Mouse (Mus musculus) ES-E14 (cell line): ENCODE measurements around the gene Slc29a4. TPM values are rescaled to one million over a fixed set of nuclear protein-coding genes. Genes with fewer than 3 reads are reported as not detected.

Experiments
- DNase-seq: peaks from one replicate; pipeline ENCODE4 v3.0.0-alpha.2; 2013; ENCODE audit warnings: low read depth, low spot score
- H3K27ac ChIP-seq: 2 replicates; pipeline ENCODE4 v1.5.1; 2012; ENCODE audit warnings: low read depth, mild to moderate bottlenecking, low read length, moderate library complexity, mixed read lengths; ENCODE audit not compliant: poor library complexity, insufficient read depth, severe bottlenecking
- H3K36me3 ChIP-seq: 2 replicates; pipeline ENCODE4 v1.6.1; 2012; ENCODE audit warnings: mild to moderate bottlenecking, low read length, moderate library complexity, mixed read lengths; ENCODE audit not compliant: control insufficient read depth, poor library complexity, insufficient read depth, severe bottlenecking
- H3K4me1 ChIP-seq, 2 experiments: fragments of 150-350 bp in 1 of 2; sonication (generic) in 1 of 2; 2 replicates each; pipeline ENCODE4 v1.6.1; 2012; ENCODE audit warnings: low read length in 2 of 2, mild to moderate bottlenecking in 1 of 2, mixed read lengths in 1 of 2; ENCODE audit not compliant: control insufficient read depth in 2 of 2, insufficient read depth in 2 of 2, poor library complexity in 1 of 2
- H3K4me3 ChIP-seq, 2 experiments: fragments of 150-350 bp in 1 of 2; sonication (generic) in 1 of 2; 2 replicates each; pipeline ENCODE4 v1.5.1; 2012; ENCODE audit warnings: low read length in 2 of 2, low read depth in 1 of 2, mild to moderate bottlenecking in 1 of 2, mixed read lengths in 1 of 2; ENCODE audit not compliant: insufficient read depth in 1 of 2, poor library complexity in 1 of 2, severe bottlenecking in 1 of 2
- H3K9ac ChIP-seq: 2 replicates; pipeline ENCODE4 v1.6.1; 2012; ENCODE audit warnings: low read depth, mild to moderate bottlenecking, low read length, mixed read lengths; ENCODE audit not compliant: poor library complexity, insufficient read depth, severe bottlenecking
- H3K9me3 ChIP-seq: fragments of 150-350 bp; sonication (generic); 2 replicates; pipeline ENCODE4 v1.6.1; 2012; ENCODE audit warnings: low read depth, mild to moderate bottlenecking, low read length; ENCODE audit not compliant: control insufficient read depth, insufficient read depth
- CHD2 ChIP-seq: IDR thresholded peaks from 2 replicates; pipeline ENCODE4 v1.6.1; 2014; ENCODE audit warnings: mild to moderate bottlenecking, low read depth, low read length, inconsistent platforms
- HCFC1 ChIP-seq: IDR thresholded peaks from 2 replicates; pipeline ENCODE4 v1.6.1; 2012; ENCODE audit warnings: low read length, inconsistent platforms, borderline replicate concordance; ENCODE audit not compliant: insufficient read depth
- MAFK ChIP-seq: IDR thresholded peaks from 2 replicates; pipeline ENCODE4 v1.6.1; 2014; ENCODE audit warnings: mild to moderate bottlenecking, low read depth, low read length, inconsistent platforms; ENCODE audit not compliant: insufficient read depth
- ZC3H11A ChIP-seq: IDR thresholded peaks from 2 replicates; pipeline ENCODE4 v1.6.1; 2012; ENCODE audit warnings: low read depth, mild to moderate bottlenecking, inconsistent platforms, low read length, borderline replicate concordance
- ZNF384 ChIP-seq: IDR thresholded peaks from 2 replicates; pipeline ENCODE4 v1.6.1; 2012; ENCODE audit warnings: low read depth, low read length, inconsistent platforms
- in situ Hi-C, 2 experiments: fragments of 600-800 bp; cut with MboI; formaldehyde crosslinking; loops; one replicate each; pipeline ENCODE4 v1.15.1; 2025; ENCODE audit warnings: low sequenced_read_pairs in 2 of 2, inconsistent platforms in 1 of 2; ENCODE audit not compliant: unreplicated experiment in 2 of 2
- total RNA-seq: library from RNA; depleted of rRNA; stranded (reverse); fragments of 300-350 nt; gene quantifications from 2 replicates; pipeline ENCODE4 v1.2.3, GENCODE M21; 2012

Gene Slc29a4
- total RNA-seq, 1 experiment: 9.4 TPM

- no peak for DNase-seq
- H3K27ac ChIP-seq: no peak overlapping the region
- H3K9me3 ChIP-seq: no peaks in the 10 kb centered on the region
- TF ChIP-seq ZNF384 (peak; percentile 22; the same call in 1 of the 2 replicates), HCFC1 (no peak), CHD2 (no peak), MAFK (no peak), ZC3H11A (no peak)
- H3K9ac ChIP-seq: peak overlapping the region; percentile 29; the same call in 1 of the 2 replicates
- in situ Hi-C loops: no loop called here
- H3K4me1 ChIP-seq: peaks cover 0 to 10% of the 10 kb centered on the region in 2 experiments; a peak in 1 of 4 replicates
- peaks cover 9% of the 10 kb centered on the region; the same call in 1 of the 2 replicates for H3K36me3 ChIP-seq
- H3K4me3 ChIP-seq: peak overlapping the region; percentile 9 to 23; a peak in 3 of 4 replicates
These were observed 59.9 kb downstream of the Slc29a4 start for GRCm38 (mm10) chr5:142752241-142752640.

GRCm38 (mm10) chr5:142759786-142760185 lies 67.5 kb downstream of the Slc29a4 start:
- H3K4me3 ChIP-seq: no peak overlapping the region
- H3K4me1 ChIP-seq: peaks cover 0 to 4% of the 10 kb centered on the region in 2 experiments; a peak in 1 of 4 replicates
- DNase-seq: no peak
- in situ Hi-C loops: no loop called here
- H3K9ac ChIP-seq: no peak overlapping the region
- no peaks in the 10 kb centered on the region for H3K9me3 ChIP-seq
- peaks cover 13% of the 10 kb centered on the region for H3K36me3 ChIP-seq
- no peak for TF ChIP-seq CHD2
- no peak for TF ChIP-seq HCFC1
- no peak for TF ChIP-seq ZC3H11A
- TF ChIP-seq MAFK: no peak
- TF ChIP-seq ZNF384: no peak
- no peak overlapping the region for H3K27ac ChIP-seq

- H3K4me3 ChIP-seq: no peak overlapping the region
- no peak overlapping the region for H3K9ac ChIP-seq
- TF ChIP-seq ZC3H11A: no peak
- no peak overlapping the region for H3K27ac ChIP-seq
- peaks cover 0 to 4% of the 10 kb centered on the region in 2 experiments; a peak in 1 of 4 replicates for H3K4me1 ChIP-seq
- in situ Hi-C loops: no loop called here
- no peaks in the 10 kb centered on the region for H3K9me3 ChIP-seq
- H3K36me3 ChIP-seq: peaks cover 13% of the 10 kb centered on the region
- DNase-seq: no peak
These were observed 69.1 kb downstream of the Slc29a4 start for GRCm38 (mm10) chr5:142761326-142761983.

GRCm38 (mm10) chr5:142762082-142762807 lies 69.9 kb downstream of the Slc29a4 start:
- Histone ChIP-seq H3K4me1 (peaks cover 2 to 7% of the 10 kb centered on the region in 2 experiments; a peak in 2 of 4 replicates), H3K27ac (no peak overlapping the region), H3K4me3 (no peak overlapping the region), H3K36me3 (peaks cover 11% of the 10 kb centered on the region), H3K9ac (no peak overlapping the region), H3K9me3 (no peaks in the 10 kb centered on the region)
- in situ Hi-C loops: no loop called here
- TF ChIP-seq HCFC1 (no peak), CHD2 (no peak), MAFK (no peak), ZC3H11A (no peak), ZNF384 (no peak)
- DNase-seq: no peak

GRCm38 (mm10) chr5:142764306-142764705 lies 72.0 kb downstream of the Slc29a4 start:
- no peaks in the 10 kb centered on the region for H3K9me3 ChIP-seq
- TF ChIP-seq ZC3H11A (no peak), MAFK (no peak), CHD2 (no peak), HCFC1 (no peak), ZNF384 (no peak)
- peaks cover 9% of the 10 kb centered on the region for H3K36me3 ChIP-seq
- in situ Hi-C loops: no loop called here
- no peak overlapping the region for H3K27ac ChIP-seq
- no peak for DNase-seq
- peak overlapping the region; percentile 67 to 76 for H3K4me3 ChIP-seq
- H3K9ac ChIP-seq: peak overlapping the region; percentile 30; the same call in 1 of the 2 replicates
- peaks cover 10 to 14% of the 10 kb centered on the region in 2 experiments; a peak in 3 of 4 replicates for H3K4me1 ChIP-seq
